8 mouse cellular contexts compared by ENCODE assay signal in the genomic region with DNA sequence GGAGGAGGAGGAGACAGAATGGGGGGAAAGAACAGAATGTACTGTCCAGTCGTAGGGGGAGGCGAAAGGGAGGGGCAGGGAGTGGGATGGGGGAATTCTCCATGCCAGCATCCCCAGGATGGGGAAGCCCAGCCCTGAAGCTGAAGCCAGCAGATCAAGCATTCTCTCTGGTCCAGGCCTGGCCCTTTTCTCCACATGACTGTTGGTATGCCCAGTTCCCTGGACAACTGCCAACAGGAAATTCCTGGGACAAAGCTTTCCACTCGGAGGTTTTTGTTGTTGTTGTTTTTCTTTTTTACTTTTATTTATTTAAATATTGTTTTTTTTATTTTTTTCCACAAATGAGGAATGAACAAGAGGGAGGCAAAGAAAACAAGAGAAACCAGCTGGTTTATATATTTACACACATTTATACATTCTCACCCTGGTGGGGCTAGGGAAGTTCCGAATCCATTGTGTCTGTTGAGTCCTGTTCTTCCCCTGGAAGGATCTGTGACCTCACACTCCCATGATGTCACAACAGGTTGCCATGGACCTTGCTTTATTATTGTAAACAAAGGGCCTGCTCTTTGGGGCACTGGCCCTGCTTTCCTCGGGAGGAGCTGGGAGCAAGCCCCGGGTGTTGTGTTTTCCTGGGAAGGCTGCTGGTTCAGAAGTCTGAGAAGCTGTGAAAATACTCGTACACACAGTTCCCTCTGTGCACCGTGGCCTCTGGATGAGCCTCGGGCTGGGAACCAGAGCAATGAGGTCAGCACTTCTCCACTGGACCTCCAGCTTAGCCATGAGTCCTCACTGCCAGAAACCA.
DNase-seq lines count a peak whose midpoint lies in the region; ATAC-seq and TF ChIP-seq lines count a peak whose summit lies in the region.

No protein-coding gene starts in this region.

- WGBS in hindbrain, embryonic 12.5 days, result 40% methylated on average over 9 of the region's 9 CpGs
- WGBS in hindbrain, embryonic 13.5 days, result 43% methylated on average over 9 of the region's 9 CpGs
- 33% methylated on average over 9 of the region's 9 CpGs for WGBS in hindbrain, embryonic 16.5 days
- WGBS in liver, postnatal 0 days (ENCODE audit: insufficient replicate concordance), result 39% methylated on average over 9 of the region's 9 CpGs
- WGBS in stomach, embryonic 14.5 days, result 44% methylated on average over 9 of the region's 9 CpGs

- no peak for ATAC-seq in hindbrain, embryonic 12.5 days (ENCODE audit: low FRiP score)
- no peak for ATAC-seq in hindbrain, embryonic 13.5 days (ENCODE audit: low FRiP score)
- ATAC-seq in hindbrain, embryonic 16.5 days, result 0 out of 2 replicates have a peak, but pooled peaks have one; percentile 25
- ATAC-seq in liver, postnatal 0 days, result peak; percentile 70
- ATAC-seq in stomach, embryonic 14.5 days (ENCODE audit: insufficient number of reproducible peaks, insufficient read depth, low FRiP score, low read depth), result peak; percentile 35; the same call in 1 of the 2 replicates

- no peak overlapping the region for H3K9ac ChIP-seq in hindbrain, embryonic 12.5 days
- no peak overlapping the region for H3K9ac ChIP-seq in hindbrain, embryonic 13.5 days
- H3K9ac ChIP-seq in hindbrain, embryonic 16.5 days (ENCODE audit: low read depth, low read length), result no peak overlapping the region
- H3K9ac ChIP-seq in liver, postnatal 0 days (replicated peaks), result no peak overlapping the region
- H3K9ac ChIP-seq in stomach, embryonic 14.5 days (replicated peaks; ENCODE audit: low read depth, low read length), result no peak overlapping the region

- H3K36me3 ChIP-seq in hindbrain, embryonic 12.5 days, result no peaks in the 10 kb centered on the region
- H3K36me3 ChIP-seq in hindbrain, embryonic 13.5 days, result no peaks in the 10 kb centered on the region
- H3K36me3 ChIP-seq in hindbrain, embryonic 16.5 days (ENCODE audit: control insufficient read depth, insufficient read depth, low read length), result no peaks in the 10 kb centered on the region
- H3K36me3 ChIP-seq in liver, postnatal 0 days (replicated peaks; ENCODE audit: insufficient read depth, low read length), result no peaks in the 10 kb centered on the region
- no peaks in the 10 kb centered on the region for H3K36me3 ChIP-seq in stomach, embryonic 14.5 days (ENCODE audit: control insufficient read depth, insufficient read depth, low read length)

- no peak overlapping the region for H3K4me3 ChIP-seq in hindbrain, embryonic 12.5 days
- H3K4me3 ChIP-seq in hindbrain, embryonic 13.5 days, result no peak overlapping the region
- H3K4me3 ChIP-seq in gastrocnemius, adult 2 months, result no peak overlapping the region
- no peak overlapping the region for H3K4me3 ChIP-seq in hindbrain, embryonic 16.5 days (ENCODE audit: low read length)
- no peak overlapping the region for H3K4me3 ChIP-seq in liver, postnatal 0 days (ENCODE audit: low read depth, low read length)
- H3K4me3 ChIP-seq in stomach, embryonic 14.5 days (ENCODE audit: low read depth, low read length), result no peak overlapping the region

- peak; percentile 40 to 68 for DNase-seq in adrenal gland, postnatal 36 days
- DNase-seq in gastrocnemius, adult 2 months, result peak; percentile 79
- DNase-seq in liver, postnatal 0 days, result peak; percentile 45
- DNase-seq in layer of hippocampus, adult 8-10 months (ENCODE audit: low spot score in 2 of 2), result no peak

- H3K4me2 ChIP-seq in hindbrain, embryonic 12.5 days (replicated peaks), result no peak overlapping the region
- H3K4me2 ChIP-seq in hindbrain, embryonic 13.5 days, result no peak overlapping the region
- H3K4me2 ChIP-seq in hindbrain, embryonic 16.5 days (ENCODE audit: low read length), result no peak overlapping the region
- no peak overlapping the region for H3K4me2 ChIP-seq in liver, postnatal 0 days (ENCODE audit: low read depth, low read length)
- no peak overlapping the region for H3K4me2 ChIP-seq in stomach, embryonic 14.5 days (replicated peaks; ENCODE audit: low read depth, low read length)

- intact Hi-C loops in gastrocnemius, adult 2 months (cut with DNase I), result loop anchor here (5.0 kb wide), 2 partner anchors 43 to 52 kb away; no protein-coding TSS in a partner anchor

- no peaks in the 10 kb centered on the region for H3K9me3 ChIP-seq in hindbrain, embryonic 12.5 days (replicated peaks)
- no peaks in the 10 kb centered on the region for H3K9me3 ChIP-seq in hindbrain, embryonic 13.5 days
- no peaks in the 10 kb centered on the region for H3K9me3 ChIP-seq in hindbrain, embryonic 16.5 days (ENCODE audit: control insufficient read depth, low read length)
- no peaks in the 10 kb centered on the region for H3K9me3 ChIP-seq in liver, postnatal 0 days (ENCODE audit: low read length)
- H3K9me3 ChIP-seq in stomach, embryonic 14.5 days (ENCODE audit: control insufficient read depth, low read depth, low read length), result no peaks in the 10 kb centered on the region

- no peak for TF ChIP-seq CTCF in gastrocnemius, adult 2 months (IDR thresholded peaks at IDR 0.05)
- no peak for TF ChIP-seq CTCF in liver, postnatal 0 days (IDR thresholded peaks at IDR 0.05; ENCODE audit: low read depth)

- peak; percentile 36; the same call in 1 of the 2 replicates for TF ChIP-seq EP300 in liver, postnatal 0 days (IDR thresholded peaks at IDR 0.05; ENCODE audit: low read depth)

- H3K27me3 ChIP-seq in hindbrain, embryonic 12.5 days, result no peaks in the 10 kb centered on the region; the same call in 1 of the 2 replicates
- peaks cover 8% of the 10 kb centered on the region; the same call in 1 of the 2 replicates for H3K27me3 ChIP-seq in hindbrain, embryonic 13.5 days
- no peaks in the 10 kb centered on the region for H3K27me3 ChIP-seq in hindbrain, embryonic 16.5 days (replicated peaks; ENCODE audit: control insufficient read depth, insufficient read depth, low read length)
- H3K27me3 ChIP-seq in liver, postnatal 0 days (ENCODE audit: insufficient read depth, low read length), result peaks cover 8% of the 10 kb centered on the region; the same call in 1 of the 2 replicates
- H3K27me3 ChIP-seq in stomach, embryonic 14.5 days (ENCODE audit: control insufficient read depth, insufficient read depth, low read length), result no peaks in the 10 kb centered on the region

- peaks cover 26% of the 10 kb centered on the region for H3K4me1 ChIP-seq in hindbrain, embryonic 12.5 days
- peaks cover 25% of the 10 kb centered on the region for H3K4me1 ChIP-seq in hindbrain, embryonic 13.5 days (replicated peaks)
- H3K4me1 ChIP-seq in hindbrain, embryonic 16.5 days (ENCODE audit: control insufficient read depth, insufficient read depth, low read depth, low read length), result peaks cover 13% of the 10 kb centered on the region
- H3K4me1 ChIP-seq in liver, postnatal 0 days (ENCODE audit: insufficient read depth), result no peaks in the 10 kb centered on the region
- H3K4me1 ChIP-seq in stomach, embryonic 14.5 days (ENCODE audit: control insufficient read depth, insufficient read depth, low read length), result peaks cover 6% of the 10 kb centered on the region; the same call in 1 of the 2 replicates

- peak overlapping the region; percentile 5; the same call in 1 of the 2 replicates for H3K27ac ChIP-seq in hindbrain, embryonic 12.5 days
- no peak overlapping the region for H3K27ac ChIP-seq in hindbrain, embryonic 13.5 days
- peak overlapping the region; percentile 87 for H3K27ac ChIP-seq in gastrocnemius, adult 2 months
- no peak overlapping the region for H3K27ac ChIP-seq in hindbrain, embryonic 16.5 days (ENCODE audit: low read depth, low read length)
- 0 out of 2 replicates have a peak overlapping the region, but pooled peaks have one; percentile 22 for H3K27ac ChIP-seq in liver, postnatal 0 days (ENCODE audit: low read depth)
- H3K27ac ChIP-seq in stomach, embryonic 14.5 days (ENCODE audit: low read length), result peak overlapping the region; percentile 58

Comparison
In these comparisons a context has a peak if more than half of its experiments do, and no peak if none do; other contexts are left out.
1. ATAC-seq: peak in hindbrain, embryonic 16.5 days (single experiment), liver, postnatal 0 days (single experiment) and stomach, embryonic 14.5 days (single experiment); none in hindbrain, embryonic 12.5 days (single experiment) and hindbrain, embryonic 13.5 days (single experiment).
2. H3K27ac ChIP-seq: peak in hindbrain, embryonic 12.5 days (single experiment), gastrocnemius, adult 2 months (single experiment), liver, postnatal 0 days (single experiment) and stomach, embryonic 14.5 days (single experiment); none in hindbrain, embryonic 13.5 days (single experiment) and hindbrain, embryonic 16.5 days (single experiment).
3. DNase-seq: peak in adrenal gland, postnatal 36 days (2 of 2), gastrocnemius, adult 2 months (single experiment) and liver, postnatal 0 days (single experiment); none in layer of hippocampus, adult 8-10 months (0 of 2).